Mouse (Mus musculus) liver, embryonic 14.5 days (tissue): Measurements from ENCODE around the gene Chid1.

Experiments
- CTCF ChIP-seq: IDR thresholded peaks from 2 replicates; pipeline ENCODE4 v1.5.1; 2016; ENCODE audit warnings: antibody characterized with exemption, low read depth, control low read depth
- EP300 ChIP-seq: IDR thresholded peaks from 2 replicates; pipeline ENCODE4 v1.6.1; 2016; ENCODE audit warnings: antibody characterized with exemption, low read depth

DNA sequence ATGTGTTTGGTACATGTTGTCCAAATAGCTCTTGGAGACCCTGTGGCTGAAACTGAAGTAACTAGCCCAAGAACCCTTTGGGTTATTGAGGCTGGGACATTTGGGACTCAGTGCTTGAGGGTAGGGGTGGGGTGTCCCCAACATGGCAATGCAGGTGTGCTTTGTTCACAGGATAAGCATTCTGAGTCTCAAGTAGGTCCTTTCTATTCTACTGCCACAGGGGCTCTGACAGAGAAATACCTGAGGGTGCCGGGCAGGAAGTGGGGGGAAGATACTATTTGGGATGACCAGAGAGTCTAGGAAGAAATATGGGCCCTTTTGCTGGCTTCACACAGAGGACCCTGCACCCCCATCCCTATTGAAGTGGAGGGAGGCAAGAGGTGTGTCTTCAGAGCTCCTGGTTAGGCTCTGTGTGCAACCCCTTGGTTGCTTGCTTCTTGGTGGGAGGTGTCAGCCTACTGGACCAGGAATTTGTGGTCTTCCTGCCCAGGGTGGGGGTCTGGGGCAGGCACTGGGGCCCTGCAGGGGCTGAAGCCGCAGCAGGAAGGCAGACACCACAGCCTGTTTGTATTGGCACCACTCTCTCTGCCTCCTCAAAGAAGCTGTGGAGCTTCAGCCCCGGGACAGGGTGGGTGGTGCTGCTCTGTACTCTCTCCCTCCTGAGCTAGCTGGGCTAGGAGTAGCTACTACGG is 61.9 kb downstream of the Chid1 start:
- TF ChIP-seq CTCF: no peak
- TF ChIP-seq EP300: no peak
